Mouse (Mus musculus): ENCODE measurements at regions not wholly inside any gene's neighbourhood (a gene's known extent, or its start where the extent isn't known, plus 50 kb on each side); places are given as distances from the start of the nearest gene placed in this dataset.

DNA sequence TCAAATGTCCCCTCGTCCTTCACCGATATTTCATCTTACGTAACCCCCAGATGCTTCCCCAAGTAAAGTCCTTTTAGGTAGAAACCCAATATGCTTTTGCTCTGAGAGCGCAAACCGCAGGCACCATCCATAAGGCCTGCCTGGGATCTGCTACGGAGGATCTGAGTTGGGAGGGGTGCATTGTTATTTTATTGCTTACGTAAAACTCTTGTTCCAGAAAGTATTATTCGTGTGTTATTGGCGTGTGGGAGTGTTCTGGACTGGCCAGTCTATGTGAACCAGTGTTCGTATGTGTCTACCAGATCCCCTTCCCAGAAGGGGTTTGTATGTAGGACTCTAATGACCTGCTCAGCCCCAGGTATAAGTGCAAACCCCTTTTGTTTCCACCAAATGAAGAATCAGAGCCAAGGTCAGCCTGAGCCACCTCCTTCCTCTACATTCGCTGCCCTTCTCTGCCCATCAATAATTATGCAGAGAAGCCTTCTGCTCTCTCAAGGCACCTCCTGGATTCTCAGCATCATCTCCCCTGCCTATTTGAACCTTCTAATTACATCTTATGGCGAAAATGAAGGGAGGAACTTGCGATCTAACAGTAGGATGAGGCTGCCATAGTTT is 488.7 kb downstream of the Prss52 start:
- WGBS = 46% methylated on average over 13 of the region's 13 CpGs
- Histone ChIP-seq H3K9ac (peak overlapping the region; percentile 99), H3K9me3 (ENCODE audit: low read length) (no peaks in the 10 kb centered on the region), H3K27me3 (ENCODE audit: insufficient read depth, low read length) (no peaks in the 10 kb centered on the region), H3K4me2 (ENCODE audit: low read depth) (peak overlapping the region; percentile 90), H3K4me3 (ENCODE audit: low read depth, low read length) (peak overlapping the region; percentile 74), H3K4me1 (ENCODE audit: insufficient read depth) (0 out of 2 replicates have a peak, but pooled peaks cover 6% of the 10 kb centered on the region), H3K27ac (ENCODE audit: low read depth, low read length) (peak overlapping the region; percentile 100), H3K36me3 (ENCODE audit: insufficient read depth) (peaks cover 17% of the 10 kb centered on the region)
- ATAC-seq (no peak), DNase-seq (peak; percentile 50)
- no peak for TF ChIP-seq CTCF (IDR thresholded peaks at IDR 0.05; ENCODE audit: low read depth)

DNA sequence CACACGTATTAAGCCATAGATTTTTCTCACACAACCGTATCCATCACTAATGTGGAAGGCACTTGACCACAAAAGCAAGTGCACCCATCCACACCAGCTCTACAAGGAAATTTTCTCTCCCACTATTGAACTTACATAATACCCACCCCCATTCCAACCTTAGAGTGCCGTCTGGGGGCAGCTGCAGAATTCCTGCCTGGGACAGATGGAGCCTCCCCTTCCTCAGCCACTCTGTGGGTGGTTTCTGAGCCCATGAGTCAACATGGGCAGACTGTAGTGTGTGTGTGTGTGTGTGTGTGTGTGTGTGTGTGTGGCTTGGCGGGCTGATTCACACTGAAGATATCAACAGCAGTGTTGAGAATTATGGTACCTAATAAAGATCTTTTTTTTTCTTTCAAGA is 489.5 kb downstream of the Prss52 start:
- 0 out of 2 replicates have a peak, but pooled peaks have one; percentile 4 for TF ChIP-seq CTCF (IDR thresholded peaks at IDR 0.05; ENCODE audit: low read depth)
- Histone ChIP-seq H3K4me3 (ENCODE audit: low read depth, low read length) (peak overlapping the region; percentile 74), H3K27me3 (ENCODE audit: insufficient read depth, low read length) (no peaks in the 10 kb centered on the region), H3K27ac (ENCODE audit: low read depth, low read length) (peak overlapping the region; percentile 100), H3K4me1 (ENCODE audit: insufficient read depth) (0 out of 2 replicates have a peak, but pooled peaks cover 6% of the 10 kb centered on the region), H3K4me2 (ENCODE audit: low read depth) (peak overlapping the region; percentile 90), H3K9me3 (ENCODE audit: low read length) (no peaks in the 10 kb centered on the region), H3K36me3 (ENCODE audit: insufficient read depth) (peaks cover 17% of the 10 kb centered on the region), H3K9ac (peak overlapping the region; percentile 99)
- WGBS = 9% methylated on average over 4 of the region's 4 CpGs
- DNase-seq (peak; percentile 78), ATAC-seq (no peak)

DNA sequence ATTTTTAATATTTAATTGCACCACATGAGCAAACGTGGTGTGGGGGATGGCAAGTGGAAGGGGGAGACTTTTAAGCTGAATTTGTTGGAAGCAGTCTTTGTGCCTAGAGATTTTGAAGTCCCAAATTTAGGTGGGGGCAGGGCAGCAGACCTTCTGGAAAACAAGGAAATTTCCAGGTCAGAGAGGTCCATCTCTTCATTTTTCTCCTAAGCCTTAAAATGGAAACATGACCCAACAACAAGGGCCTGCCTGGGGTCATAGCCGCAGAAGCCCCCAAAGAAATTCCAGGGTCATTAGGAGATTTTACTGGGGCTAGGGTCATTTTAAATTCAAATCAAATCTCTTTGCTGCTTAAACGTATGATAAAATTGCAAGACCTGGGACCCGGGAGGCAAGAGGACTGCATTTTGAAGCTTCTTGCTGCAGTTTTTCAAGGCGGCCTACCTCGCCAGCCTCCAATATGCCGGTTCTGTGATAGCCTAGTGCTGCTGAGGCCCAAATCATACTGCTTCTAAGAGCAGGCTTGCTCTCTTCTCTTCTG is 490.0 kb downstream of the Prss52 start:
- Histone ChIP-seq H3K4me3 (ENCODE audit: low read depth, low read length) (peak overlapping the region; percentile 74), H3K36me3 (ENCODE audit: insufficient read depth) (peaks cover 17% of the 10 kb centered on the region), H3K9me3 (ENCODE audit: low read length) (no peaks in the 10 kb centered on the region), H3K27me3 (ENCODE audit: insufficient read depth, low read length) (no peaks in the 10 kb centered on the region), H3K27ac (ENCODE audit: low read depth, low read length) (peak overlapping the region; percentile 100), H3K9ac (peak overlapping the region; percentile 99), H3K4me2 (ENCODE audit: low read depth) (peak overlapping the region; percentile 90), H3K4me1 (ENCODE audit: insufficient read depth) (0 out of 2 replicates have a peak, but pooled peaks cover 6% of the 10 kb centered on the region)
- ATAC-seq = no peak
- peak; percentile 68 for DNase-seq
- no peak for TF ChIP-seq CTCF (IDR thresholded peaks at IDR 0.05; ENCODE audit: low read depth)
- 33% methylated on average over 7 of the region's 7 CpGs for WGBS

DNA sequence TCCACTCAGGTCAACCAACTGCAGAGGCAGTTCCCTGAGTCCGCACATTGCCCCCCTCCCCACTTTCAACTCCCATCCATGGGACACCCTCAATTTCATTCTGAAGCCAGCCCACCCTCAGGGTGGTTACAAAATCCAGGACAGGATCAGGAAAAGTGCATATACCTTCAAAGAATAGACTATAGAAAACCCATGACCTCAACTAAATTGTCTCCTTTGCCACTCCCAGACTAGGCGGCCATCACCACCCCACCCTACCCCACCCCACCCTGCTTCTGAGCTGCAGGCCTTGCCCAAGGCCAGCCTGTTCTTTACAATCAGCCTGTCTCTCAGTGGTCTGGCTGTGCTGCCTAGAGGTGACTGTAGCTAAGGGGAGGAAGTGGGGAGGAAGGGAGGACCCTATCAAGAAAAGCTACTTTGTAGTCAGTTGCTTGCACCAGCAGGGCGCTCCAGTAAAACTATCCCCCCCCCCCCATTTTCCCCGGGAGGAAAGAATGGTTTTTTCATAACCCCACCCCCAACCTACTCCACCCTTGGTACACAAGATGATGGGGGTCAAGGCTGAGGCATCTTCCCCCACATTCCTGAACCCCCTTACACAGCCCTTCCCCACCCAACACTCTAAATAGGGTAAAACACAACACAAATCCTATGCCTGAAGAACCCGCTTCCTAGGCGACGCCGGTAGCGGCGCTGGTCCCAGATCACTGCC is 490.9 kb downstream of the Prss52 start:
- DNase-seq = peak; percentile 70

DNA sequence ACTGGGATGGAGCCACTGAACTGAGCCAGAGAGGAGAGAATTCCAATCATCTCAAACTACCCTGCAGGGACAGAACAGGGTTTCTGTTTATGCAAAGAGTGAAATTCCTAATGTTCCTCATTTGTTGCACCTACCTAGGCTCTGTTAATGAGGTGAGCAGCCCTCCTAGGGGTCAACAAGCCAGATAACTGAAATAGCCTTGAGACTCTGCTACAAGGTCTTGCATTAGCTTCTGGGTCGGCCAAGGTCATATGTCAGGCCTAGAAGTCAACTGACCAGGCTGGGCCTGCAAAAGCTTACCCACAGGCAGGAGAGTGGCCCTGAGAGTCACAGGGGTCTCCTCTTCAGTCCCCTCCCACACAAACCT is 491.4 kb downstream of the Prss52 start:
- H3K4me1 ChIP-seq (ENCODE audit: insufficient read depth) = 0 out of 2 replicates have a peak, but pooled peaks cover 6% of the 10 kb centered on the region
- H3K9me3 ChIP-seq (ENCODE audit: low read length) = no peaks in the 10 kb centered on the region
- peak; percentile 83 for DNase-seq
- peaks cover 16% of the 10 kb centered on the region for H3K36me3 ChIP-seq (ENCODE audit: insufficient read depth)
- no peak overlapping the region for H3K4me3 ChIP-seq (ENCODE audit: low read depth, low read length)
- peak overlapping the region; percentile 100 for H3K27ac ChIP-seq (ENCODE audit: low read depth, low read length)
- H3K27me3 ChIP-seq (ENCODE audit: insufficient read depth, low read length) = no peaks in the 10 kb centered on the region
- no peak overlapping the region for H3K9ac ChIP-seq
- no peak overlapping the region for H3K4me2 ChIP-seq (ENCODE audit: low read depth)
- 0 out of 2 replicates have a peak, but pooled peaks have one; percentile 0 for ATAC-seq
- TF ChIP-seq CTCF (IDR thresholded peaks at IDR 0.05; ENCODE audit: low read depth) = 0 out of 2 replicates have a peak, but pooled peaks have one; percentile 1
- 81% methylated on average over 1 of the region's 1 CpGs for WGBS

More for the DNA sequence above, 490.9 kb downstream of the Prss52 start:
- Histone ChIP-seq H3K9ac (peak overlapping the region; percentile 99), H3K4me3 (ENCODE audit: low read depth, low read length) (peak overlapping the region; percentile 74; the same call in 1 of the 2 replicates), H3K4me1 (ENCODE audit: insufficient read depth) (0 out of 2 replicates have a peak, but pooled peaks cover 6% of the 10 kb centered on the region), H3K36me3 (ENCODE audit: insufficient read depth) (peaks cover 17% of the 10 kb centered on the region), H3K27me3 (ENCODE audit: insufficient read depth, low read length) (no peaks in the 10 kb centered on the region), H3K27ac (ENCODE audit: low read depth, low read length) (peak overlapping the region; percentile 100), H3K4me2 (ENCODE audit: low read depth) (peak overlapping the region; percentile 90), H3K9me3 (ENCODE audit: low read length) (no peaks in the 10 kb centered on the region)
- 22% methylated on average over 10 of the region's 10 CpGs for WGBS
- no peak; the same call in 1 of the 2 replicates for TF ChIP-seq CTCF (IDR thresholded peaks at IDR 0.05; ENCODE audit: low read depth)
- ATAC-seq = peak; percentile 26

DNA sequence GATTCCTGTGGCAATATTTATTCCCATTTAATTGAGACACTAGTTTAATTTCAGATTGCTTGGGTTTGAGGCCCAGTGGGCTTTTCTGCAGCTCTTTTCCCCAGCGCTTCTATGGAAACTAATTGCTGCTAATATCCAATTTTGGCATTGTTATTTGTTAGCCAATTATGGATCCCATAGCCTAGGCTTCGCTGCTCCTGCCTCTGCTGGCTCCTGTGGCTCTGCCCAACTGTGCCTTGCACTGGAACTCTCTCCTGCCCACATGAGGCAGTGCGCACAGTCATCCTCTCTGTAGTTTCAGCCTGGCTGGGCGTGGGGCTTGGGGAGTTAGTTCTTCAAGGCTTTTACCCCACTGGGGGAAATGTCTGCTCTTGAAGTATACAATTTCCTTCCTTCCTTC is 491.8 kb downstream of the Prss52 start:
- H3K4me1 ChIP-seq (ENCODE audit: insufficient read depth) = 0 out of 2 replicates have a peak, but pooled peaks cover 6% of the 10 kb centered on the region
- ATAC-seq = 0 out of 2 replicates have a peak, but pooled peaks have one; percentile 12
- H3K4me3 ChIP-seq (ENCODE audit: low read depth, low read length) = no peak overlapping the region
- 61% methylated on average over 4 of the region's 4 CpGs for WGBS
- H3K4me2 ChIP-seq (ENCODE audit: low read depth) = no peak overlapping the region
- no peak overlapping the region for H3K9ac ChIP-seq
- no peaks in the 10 kb centered on the region for H3K9me3 ChIP-seq (ENCODE audit: low read length)
- H3K27ac ChIP-seq (ENCODE audit: low read depth, low read length) = peak overlapping the region; percentile 100
- H3K27me3 ChIP-seq (ENCODE audit: insufficient read depth, low read length) = no peaks in the 10 kb centered on the region
- no peak for TF ChIP-seq CTCF (IDR thresholded peaks at IDR 0.05; ENCODE audit: low read depth)
- DNase-seq = peak; percentile 65
- H3K36me3 ChIP-seq (ENCODE audit: insufficient read depth) = peaks cover 13% of the 10 kb centered on the region
